Mouse (Mus musculus) kidney, postnatal 25 days (tissue): ENCODE measurements around the gene Gm4181.
"Not testable (repeated sequence)": the region's sequence is repeated elsewhere in the genome, so short reads cannot be mapped to it uniquely, and the experiment has no call there.

ENCODE experiments used
- DNase-seq, 2 experiments: peaks; one replicate each; pipeline ENCODE4 v3.0.0; 2021; ENCODE audit warnings: mixed read lengths in 2 of 2

Gm4181 gene

GRCm38 (mm10) chr14:51635566-51635965 lies at the start of gene Gm4181:
Gm4181 (minus strand) TSS chr14:51635666.
- DNase-seq: not testable (repeated sequence)

DNA sequence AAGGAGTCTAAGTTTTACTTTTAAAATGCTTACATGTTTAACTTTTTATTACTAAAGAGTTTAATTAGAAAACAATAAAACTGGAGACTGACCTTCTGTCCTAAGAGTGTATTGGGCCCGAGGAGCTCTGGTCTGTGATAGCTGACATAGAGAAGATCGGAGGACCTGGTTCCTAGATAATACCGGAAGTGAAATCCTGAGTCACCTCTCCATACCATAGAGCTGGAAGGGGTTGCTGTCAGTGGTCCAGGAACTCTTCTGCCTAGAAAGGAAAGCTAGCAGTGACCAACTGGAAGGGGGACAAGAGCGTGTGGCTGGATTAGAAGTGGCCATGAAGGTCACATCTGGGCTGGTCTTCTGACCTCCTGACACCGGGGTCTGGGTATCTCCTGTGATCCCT lies 41.8 kb upstream of the Gm4181 start:
- DNase-seq: no peak

- DNase-seq: peak; percentile 2 to 40
Measured at GRCm38 (mm10) chr14:51632426-51632825, 3.0 kb downstream of the Gm4181 start.

DNA sequence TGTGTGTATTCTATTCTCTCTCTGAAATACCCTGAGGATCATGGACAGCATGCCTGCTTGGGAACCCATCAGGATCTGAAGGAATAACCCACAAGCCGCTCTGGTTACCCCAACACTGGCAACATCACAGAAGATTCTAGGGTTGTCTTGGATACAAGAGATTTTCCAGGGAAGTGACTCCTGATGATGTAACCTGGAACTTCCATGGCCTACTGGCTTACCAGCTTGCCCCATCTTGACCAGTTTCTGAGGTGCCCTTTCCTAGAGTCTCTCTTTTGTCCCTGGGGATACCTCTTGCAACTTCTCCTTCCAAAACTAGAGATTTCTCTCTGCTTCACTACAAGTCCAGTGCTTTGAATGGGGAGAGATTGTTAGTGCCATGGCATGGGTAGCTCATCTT lies 24.3 kb downstream of the Gm4181 start, which contains the start of gene Gm17078:
Gene Gm17078 (minus strand): TSS at position 101 of the 400 bp plus-strand sequence.
- DNase-seq: no peak

- not testable (repeated sequence) for DNase-seq
Measured at GRCm38 (mm10) chr14:51592039-51592438, 43.4 kb downstream of the Gm4181 start, which contains the start of gene Gm17174. Gm17174 (minus strand) TSS chr14:51592139.
